Mouse (Mus musculus): Measurements from ENCODE around the gene Rft1.
A peak's percentile ranks its signal among the peaks of the same experiment; 100 is the strongest.
"Not testable (repeated sequence)": the region's sequence is repeated elsewhere in the genome, so short reads cannot be mapped to it uniquely, and the experiment has no call there.

Gene Rft1

GRCm38 (mm10) chr14:30674947-30675346 is 20.8 kb downstream of the Rft1 start:
- no peak for DNase-seq

GRCm38 (mm10) chr14:30682131-30682530 is 28.0 kb downstream of the Rft1 start:
- no peak for DNase-seq

- DNase-seq, result no peak
These were observed 36.5 kb downstream of the Rft1 start for GRCm38 (mm10) chr14:30690685-30691084.

- DNase-seq, result no peak
These were observed 38.3 kb downstream of the Rft1 start for GRCm38 (mm10) chr14:30692439-30692838.

- no peak for DNase-seq
These were observed 40.6 kb downstream of the Rft1 start for GRCm38 (mm10) chr14:30694786-30695185.

DNA sequence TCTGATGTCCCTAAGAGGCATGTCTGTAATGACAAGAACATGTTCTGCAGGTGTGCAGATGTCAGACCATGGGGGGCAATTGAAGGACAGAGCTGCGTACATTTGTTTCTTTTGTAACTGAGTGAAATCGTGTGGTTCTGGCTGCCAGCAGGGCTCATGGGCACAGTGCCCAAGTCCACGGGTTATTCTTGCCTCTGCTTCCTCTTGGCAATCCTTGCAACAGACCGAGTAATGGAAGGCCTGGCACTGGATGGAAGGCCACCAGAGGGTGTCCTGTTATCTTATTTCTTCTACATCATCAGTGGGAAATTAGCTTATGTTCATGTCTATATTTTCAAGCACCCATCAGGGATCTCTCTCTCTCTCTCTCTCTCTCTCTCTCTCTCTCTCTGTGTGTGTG is 41.4 kb downstream of the Rft1 start:
- peak; percentile 90 to 94 for DNase-seq

DNA sequence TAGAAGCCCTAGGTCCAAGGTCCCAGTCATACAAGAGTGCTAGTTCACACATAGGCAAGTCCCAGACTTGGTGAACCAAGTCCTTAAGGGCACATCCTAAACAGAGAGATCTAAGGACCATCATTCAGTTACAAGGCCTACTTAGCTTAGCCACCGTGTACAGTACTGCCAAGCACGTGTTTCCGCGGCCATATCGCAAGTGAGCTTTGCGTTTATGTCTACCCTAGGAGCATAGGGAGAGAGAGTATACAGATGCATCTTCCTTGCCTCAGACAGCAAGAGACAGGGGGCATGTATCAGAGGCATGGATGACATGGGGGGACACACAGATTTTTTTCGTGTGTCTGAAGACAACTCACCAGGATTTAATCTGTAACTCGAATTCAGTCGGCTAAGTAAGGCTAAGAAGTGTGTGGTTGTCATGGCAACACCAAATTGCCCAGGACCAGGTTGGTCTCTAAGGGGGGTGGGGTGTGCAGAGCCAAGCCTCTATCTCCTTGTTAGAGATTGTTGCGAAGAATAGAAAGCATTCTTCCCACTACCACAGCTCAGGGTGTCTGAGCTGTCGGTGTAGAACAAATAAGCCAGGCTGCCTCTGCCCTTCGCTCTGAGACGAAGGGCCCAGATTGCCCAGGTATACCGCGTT is 43.4 kb downstream of the Rft1 start:
- peak in 1 of 2 experiments; percentile 27 for DNase-seq

DNA sequence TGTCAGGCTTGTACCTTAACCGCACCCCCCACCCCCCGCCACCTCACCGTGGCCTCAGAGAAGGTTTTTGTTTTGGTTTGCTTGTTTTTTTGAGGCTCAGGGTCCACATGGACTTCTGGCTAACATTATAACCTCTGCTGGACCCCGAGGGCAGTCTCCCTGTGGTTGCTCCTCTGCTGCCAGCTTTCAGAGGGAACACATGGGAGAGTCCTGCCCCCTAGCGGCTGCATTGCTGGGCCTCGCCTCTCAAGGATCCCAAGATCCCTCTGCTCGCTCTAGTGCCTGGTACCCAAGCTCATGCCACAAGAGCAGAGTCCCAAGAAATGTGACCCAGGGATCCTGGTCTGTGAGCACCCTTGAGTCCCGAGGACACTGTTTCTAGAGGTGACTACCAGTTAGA is 45.5 kb downstream of the Rft1 start:
- peak; percentile 69 to 72 for DNase-seq

DNA sequence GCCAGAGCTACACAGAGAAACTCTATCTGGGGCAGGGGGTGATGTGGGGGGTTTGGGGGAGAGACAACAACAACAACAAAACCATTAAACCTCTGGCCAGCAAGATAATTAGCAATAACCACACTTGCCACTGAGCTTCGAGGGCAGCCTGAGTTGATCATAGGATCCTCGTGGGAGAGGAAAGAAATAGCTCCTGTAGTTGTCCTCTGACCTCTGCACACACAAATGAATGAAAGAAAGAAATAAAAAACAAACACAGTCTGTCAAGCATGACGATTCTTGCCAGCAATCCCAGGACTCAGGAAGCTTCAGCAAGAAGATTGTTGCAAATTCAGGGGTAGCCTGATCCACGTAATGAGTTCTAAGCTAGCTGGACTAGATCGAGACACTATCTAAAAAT is 48.4 kb downstream of the Rft1 start:
- no peak for DNase-seq

DNA sequence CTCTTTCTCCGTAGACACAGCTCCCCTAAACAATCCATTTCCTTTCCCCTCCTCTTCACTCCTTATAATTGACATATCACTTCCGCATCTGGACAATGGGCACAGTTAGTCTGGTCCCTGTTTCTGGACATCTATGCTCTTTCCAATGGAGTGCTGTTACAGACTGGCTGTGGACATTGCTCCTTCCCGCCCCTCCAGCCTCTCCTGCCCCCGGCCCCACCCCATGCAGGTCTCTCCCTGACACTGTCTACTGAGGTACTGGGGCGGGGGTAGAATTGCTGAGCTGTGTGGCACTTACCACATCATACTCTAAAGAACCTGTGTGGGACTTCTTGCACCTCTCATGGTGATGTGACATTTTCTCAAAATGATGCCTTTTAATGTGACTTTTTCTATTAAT is 48.9 kb downstream of the Rft1 start:
- no peak for DNase-seq

- no peak for DNase-seq
These were observed 50.1 kb downstream of the Rft1 start for GRCm38 (mm10) chr14:30704098-30704855.

DNA sequence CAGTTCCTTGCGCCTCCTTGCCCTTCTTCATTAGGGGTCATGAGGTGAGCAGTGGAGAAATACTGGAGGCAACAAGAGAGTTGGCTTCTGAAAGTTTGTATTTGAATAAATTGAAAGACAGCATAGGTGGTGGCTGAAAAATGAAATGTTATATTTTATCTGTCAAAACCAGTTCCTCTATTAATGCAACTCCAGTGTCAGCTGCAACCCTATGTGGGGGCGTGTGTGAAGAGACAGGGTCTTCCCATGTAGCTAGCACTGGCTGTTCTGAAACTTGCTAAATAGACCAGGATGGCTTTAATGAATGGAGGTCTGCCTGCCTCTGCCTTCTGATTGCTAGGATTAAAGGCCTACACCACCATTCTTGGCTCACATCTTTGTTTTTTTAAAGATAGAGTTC is 57.7 kb downstream of the Rft1 start:
- no peak for DNase-seq

- DNase-seq, result no peak
These were observed 59.6 kb downstream of the Rft1 start for GRCm38 (mm10) chr14:30713769-30714168.

- peak; percentile 92 to 94 for DNase-seq
These were observed 60.8 kb downstream of the Rft1 start, which contains the start of gene Sfmbt1 for GRCm38 (mm10) chr14:30714799-30715617. TSS of gene Sfmbt1 (plus strand) at chr14:30714849.

- peak in 1 of 2 experiments; percentile 85 for DNase-seq
These were observed 61.5 kb downstream of the Rft1 start for GRCm38 (mm10) chr14:30715618-30716050.

GRCm38 (mm10) chr14:30716051-30716952 is 62.1 kb downstream of the Rft1 start:
- peak in 1 of 2 experiments; percentile 81 for DNase-seq

DNA sequence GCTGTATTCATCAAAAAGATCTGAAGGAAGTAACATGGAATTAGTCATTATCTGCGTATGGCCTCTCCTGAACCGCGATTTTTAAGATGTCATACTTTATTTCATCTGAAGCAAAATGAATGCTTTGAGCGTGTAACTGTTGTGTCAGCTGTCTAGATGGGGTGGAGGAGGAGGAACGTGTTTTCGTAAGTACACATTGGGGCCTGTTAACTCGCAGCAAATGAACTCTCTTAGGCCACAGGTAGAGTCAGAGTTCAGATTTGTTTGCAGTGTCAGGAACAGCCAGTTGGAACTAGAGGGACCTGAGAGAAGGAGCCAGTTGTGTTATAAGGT is 62.8 kb downstream of the Rft1 start:
- no peak for DNase-seq

DNA sequence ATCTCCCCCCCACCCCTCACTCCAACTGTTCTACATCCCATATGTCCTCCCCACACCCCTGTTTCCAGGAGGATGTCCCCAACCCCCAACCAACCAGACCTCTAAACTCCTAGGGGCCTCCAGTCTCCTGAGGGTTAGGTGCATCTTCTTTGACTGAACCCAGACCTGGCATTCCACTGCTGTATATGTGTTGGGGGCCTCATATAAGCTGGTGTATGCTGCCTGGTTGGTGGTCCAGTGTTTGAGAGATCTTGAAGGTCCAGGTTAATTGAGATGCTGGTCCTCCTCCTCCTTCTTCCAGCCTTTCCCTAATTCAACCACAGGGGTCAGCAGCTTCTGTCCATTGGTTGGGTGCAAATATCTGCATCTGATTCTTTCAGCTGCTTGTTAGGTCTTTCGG is 64.5 kb downstream of the Rft1 start:
- DNase-seq, result not testable (repeated sequence)

GRCm38 (mm10) chr14:30719514-30719913 is 65.4 kb downstream of the Rft1 start:
- no peak for DNase-seq

DNA sequence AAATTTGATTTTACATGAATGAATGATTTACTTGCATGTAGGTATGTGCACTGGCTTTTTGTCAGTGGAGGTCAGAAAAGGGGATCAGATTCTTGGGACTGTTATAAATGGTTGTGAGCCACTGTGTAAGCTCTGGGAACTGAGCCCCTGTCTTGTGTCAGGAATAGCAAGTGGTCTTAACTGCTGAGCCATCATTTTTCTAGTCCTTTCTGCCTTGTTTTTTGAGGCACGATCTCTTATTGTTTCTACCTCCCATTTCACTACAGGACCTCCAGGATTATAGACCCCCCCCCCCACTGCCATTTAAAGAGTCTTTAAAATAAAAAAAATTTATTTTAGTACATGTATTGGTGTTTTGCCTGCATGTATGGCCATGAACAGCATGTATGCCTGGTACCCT is 67.7 kb downstream of the Rft1 start:
- no peak for DNase-seq

DNA sequence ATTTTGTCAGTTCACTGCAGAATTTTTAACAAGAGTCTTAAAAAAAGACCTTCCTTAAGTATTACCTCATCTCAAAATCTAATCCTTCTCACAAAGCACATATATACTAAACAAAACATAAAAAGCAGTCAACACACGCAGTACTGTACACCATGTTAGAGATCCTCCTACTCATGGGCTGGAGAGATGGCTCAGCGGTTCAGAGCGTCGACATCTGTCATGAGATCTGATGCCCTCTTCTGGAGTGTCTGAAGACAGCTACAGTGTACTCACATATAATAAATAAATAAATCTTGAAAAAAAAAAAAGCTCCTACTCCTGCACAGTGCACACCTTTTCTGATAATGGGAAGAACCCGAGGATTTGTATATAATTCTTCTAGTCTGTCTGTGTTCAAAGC is 68.2 kb downstream of the Rft1 start:
- DNase-seq, result no peak

- DNase-seq, result no peak
These were observed 77.7 kb downstream of the Rft1 start for GRCm38 (mm10) chr14:30731896-30732295.

DNA sequence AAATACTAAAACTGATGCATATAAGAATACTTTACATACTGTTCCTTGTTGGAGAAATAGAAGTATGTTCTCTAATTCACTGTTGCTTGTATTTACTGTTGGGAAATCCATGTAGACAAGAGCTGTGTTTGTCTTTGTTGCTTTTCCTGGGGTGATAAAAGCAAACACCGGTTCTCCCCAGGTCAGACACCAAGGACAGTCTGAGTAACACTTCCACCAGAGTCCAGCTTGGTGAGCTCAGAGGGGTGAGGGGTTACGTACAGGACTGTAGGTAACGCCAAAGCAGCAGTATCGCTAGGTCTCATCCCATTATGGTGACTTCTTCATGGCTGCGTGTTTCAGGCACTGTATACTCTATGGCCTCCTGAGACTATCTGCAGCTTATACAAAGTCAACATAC is 80.5 kb downstream of the Rft1 start:
- no peak for DNase-seq
